Mouse (Mus musculus): ENCODE results near the gene Atxn7l1.
A peak's percentile ranks its signal among the peaks of the same experiment; 100 is the strongest.
"Not testable (repeated sequence)": the region's sequence is repeated elsewhere in the genome, so short reads cannot be mapped to it uniquely, and the experiment has no call there.

Gene Atxn7l1

DNA sequence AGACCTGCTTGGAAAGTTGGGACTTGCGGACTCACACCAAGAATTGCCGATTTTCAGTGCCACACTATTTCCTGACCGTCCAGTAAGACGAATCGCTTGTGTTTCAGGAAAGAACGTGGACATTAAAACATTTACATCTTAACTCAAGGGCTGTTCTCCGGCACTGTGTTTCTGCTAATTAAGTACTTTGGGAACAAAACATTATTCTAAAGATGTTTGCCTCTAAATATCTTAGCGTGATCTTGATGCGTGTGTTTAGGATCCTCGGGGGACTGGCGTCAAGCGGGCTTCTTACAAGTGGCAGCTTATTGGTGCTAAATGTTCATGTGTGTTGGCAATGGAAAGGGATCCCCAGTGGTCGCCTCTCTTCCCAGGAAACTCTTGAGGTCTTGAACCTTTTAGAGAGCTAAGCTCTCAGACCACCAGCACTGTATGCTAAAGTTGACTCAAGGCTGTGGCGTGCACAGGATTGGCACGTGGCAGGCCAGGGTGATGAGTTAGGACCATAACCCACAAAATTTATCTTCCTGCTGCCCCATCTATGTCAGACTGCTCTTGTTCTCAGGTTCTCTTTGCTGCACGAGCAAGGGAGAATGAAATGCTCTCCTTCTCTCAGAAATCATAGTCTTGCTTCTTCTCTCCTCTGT is 2.2 kb downstream of the Atxn7l1 start:
- DNase-seq (ENCODE audit: low read depth, low spot score) = no peak

DNA sequence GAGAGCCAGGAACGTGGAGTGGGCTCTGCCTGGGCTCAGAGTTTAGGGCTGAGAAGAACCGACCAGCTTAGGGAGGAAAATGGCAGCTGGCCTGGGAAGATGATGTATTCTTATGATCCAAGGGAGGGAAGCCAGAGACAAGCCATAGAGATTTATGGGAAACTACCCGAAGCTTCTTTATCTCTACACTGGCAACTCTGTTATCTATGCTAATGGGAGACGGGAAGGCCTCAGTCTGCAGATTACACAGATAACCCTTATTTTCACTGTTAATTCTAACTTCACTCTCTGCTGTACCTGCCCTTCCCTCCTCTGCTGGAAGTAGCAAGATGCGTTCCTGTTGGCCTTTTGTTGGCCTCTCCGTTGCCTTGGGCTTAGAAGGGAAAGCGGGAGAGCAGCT is 5.6 kb downstream of the Atxn7l1 start:
- DNase-seq (ENCODE audit: low read depth, low spot score) = no peak

DNA sequence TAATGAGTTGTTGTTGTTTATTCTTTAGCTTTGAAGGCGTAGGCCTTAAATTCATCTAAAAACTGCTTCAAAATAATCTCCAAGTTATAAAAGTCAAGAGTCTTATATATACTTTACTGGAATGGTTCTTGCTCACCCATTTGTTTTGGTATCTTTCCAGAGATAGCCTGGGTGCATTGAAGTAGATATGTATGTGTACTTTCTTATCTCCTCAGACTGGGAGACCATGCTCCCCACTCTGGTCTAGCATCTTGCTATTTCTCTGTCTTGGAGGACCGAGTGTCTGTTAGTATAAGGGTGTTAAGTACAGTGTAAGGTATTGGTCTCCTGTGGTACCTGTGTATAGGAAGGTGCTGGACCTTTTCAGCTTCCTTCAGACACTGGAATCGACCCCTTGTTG is 6.4 kb downstream of the Atxn7l1 start:
- DNase-seq (ENCODE audit: low read depth, low spot score) = no peak

DNA sequence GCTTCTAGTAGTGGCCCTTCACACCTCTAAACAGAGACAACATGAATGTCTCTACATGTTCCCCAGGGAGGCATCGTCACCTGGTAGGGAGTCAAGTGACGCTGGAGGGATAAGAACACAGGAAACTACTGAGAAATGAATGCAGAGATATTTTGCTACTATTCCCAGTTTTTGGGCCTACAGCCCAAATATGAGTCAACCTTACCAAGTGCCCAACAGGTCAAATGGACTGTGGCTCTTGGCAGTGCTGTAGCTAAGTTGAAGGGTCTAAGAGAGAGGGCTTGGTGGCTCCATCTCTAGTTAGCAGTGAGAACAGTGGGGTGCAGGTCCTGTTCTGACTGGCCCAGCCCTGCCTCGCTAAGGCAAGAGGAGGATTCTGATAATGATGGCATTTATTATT is 7.2 kb downstream of the Atxn7l1 start:
- no peak for DNase-seq (ENCODE audit: low read depth, low spot score)

DNA sequence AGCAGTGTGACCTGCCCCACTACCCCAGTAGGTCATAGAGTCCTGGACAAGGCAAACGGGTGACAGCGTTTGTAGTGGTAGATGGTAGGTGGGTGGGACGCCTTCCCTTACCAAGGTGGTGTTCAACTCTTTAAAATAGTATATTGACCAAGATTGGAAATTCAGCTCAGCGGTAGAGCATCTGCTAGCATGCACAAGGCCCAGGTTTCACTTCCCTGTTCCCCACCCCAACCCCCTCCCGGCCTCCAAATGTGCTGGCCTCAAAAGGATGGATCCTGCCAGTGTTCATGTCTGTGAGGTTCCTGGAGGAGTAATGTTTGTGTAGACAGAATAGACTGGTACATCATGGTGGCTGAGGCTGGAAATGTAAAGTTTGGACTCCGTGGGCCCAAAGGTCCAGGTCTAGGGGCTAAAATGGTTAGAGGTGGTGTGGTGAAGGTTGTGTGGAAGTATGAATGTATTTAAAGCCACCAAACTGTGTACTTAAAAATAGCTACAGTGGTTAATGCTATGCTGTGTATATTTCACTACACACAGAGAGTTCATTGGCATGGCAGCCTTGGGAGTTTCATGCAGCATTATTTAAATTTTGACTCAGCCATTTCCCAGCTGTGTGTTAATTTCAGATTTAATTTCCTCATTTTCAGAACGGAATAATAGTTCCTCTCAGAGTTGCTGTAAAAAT is 9.0 kb downstream of the Atxn7l1 start:
- no peak for DNase-seq (ENCODE audit: low read depth, low spot score)

DNA sequence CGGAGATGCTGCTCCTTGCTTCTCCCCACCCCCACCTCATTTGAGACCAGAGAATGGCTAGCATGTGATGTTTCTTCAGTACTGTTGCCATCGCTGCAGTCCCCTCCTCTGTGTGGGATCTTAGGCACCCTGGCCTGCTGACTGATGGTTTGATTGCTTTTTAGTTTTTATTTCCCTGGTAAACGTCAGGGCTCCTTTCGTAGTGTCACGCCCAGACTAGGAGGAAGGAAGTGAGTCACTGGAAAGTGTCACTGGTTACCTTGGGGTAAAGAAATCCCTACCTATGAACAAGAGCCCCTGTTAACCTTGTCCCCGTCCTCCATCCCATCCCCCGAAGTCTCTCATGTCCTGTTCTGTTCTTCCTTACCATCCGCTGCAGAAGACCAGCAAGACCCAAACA is 10.8 kb downstream of the Atxn7l1 start:
- no peak for DNase-seq (ENCODE audit: low read depth, low spot score)

DNA sequence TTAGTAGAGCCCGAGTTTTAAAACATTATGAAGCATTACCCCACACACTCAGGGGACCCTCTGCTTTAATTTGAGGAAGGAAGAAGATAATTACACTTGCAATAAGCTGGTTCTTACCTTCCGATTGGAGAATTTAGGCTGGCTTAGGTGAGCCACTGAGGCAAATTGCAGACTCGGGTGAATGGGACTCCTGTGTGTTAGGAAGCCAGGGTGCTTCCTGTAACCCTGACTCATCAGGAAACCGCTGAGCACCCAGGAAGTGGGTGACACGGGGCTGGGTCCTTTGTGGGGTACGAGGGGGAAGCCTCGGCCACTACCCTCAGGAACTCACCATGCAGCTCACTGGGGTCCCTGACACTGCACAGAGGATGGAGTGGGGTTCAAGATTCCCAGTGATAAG is 12.9 kb downstream of the Atxn7l1 start:
- DNase-seq (ENCODE audit: low read depth, low spot score) = no peak

DNA sequence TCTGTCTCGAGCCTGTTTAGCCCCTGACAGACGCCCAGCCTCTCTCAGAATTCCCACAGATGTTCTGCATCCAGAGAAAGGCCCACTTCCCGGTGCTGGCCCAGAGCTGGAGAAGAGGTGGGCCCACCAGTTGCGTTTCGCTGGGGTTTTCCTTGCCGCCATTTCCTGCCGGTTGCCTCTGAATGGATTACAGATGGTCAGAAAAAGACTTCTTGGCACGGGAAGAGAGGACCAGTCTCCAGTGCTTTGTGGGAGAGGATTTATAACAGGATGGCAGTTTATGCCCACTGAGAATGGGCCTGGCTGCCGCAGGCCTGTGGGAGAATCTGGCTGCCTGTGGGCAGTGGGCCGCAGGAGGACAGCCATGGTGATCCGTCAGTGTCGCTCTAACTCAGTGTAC is 15.0 kb downstream of the Atxn7l1 start:
- no peak for DNase-seq (ENCODE audit: low read depth, low spot score)

DNA sequence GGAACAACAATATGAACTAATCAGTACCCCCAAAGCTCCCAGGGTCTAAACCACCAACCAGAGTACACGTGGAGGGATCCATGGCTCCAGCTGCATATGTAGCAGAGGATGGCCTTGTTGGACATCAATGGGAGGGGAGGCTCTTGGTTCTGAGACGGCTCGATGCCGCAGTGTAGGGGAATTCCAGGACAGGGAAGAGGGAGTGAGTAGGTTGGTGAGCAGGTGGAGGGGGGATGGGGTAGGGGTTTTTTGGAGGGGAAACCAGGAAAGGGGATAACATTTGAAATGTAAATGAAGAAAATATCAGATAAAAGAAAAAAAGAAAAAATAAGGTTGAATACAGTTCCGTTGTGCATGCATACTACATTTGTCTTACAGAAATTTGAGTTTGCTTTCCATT is 16.5 kb downstream of the Atxn7l1 start:
- not testable (repeated sequence) for DNase-seq (ENCODE audit: low read depth, low spot score)

DNA sequence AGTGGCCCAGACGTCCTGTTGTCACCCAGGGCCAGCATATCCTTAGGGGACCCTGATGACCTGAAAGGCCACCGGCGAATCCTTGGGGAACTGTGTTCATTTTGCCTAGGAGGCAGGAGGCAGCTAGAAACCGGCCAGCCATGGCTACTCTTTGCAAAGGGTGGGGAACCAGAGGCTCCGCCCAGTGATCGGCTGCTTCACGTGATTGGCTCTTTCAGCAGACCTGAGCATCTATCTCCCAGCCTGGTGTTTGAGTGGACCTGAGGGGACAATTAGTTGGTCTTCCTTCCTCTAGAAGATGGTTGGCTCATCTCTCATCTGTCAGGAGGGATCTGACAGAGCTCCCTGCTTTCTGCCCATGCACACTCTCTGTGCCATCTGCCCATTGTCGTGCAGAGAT is 19.2 kb downstream of the Atxn7l1 start:
- no peak for DNase-seq (ENCODE audit: low read depth, low spot score)

DNA sequence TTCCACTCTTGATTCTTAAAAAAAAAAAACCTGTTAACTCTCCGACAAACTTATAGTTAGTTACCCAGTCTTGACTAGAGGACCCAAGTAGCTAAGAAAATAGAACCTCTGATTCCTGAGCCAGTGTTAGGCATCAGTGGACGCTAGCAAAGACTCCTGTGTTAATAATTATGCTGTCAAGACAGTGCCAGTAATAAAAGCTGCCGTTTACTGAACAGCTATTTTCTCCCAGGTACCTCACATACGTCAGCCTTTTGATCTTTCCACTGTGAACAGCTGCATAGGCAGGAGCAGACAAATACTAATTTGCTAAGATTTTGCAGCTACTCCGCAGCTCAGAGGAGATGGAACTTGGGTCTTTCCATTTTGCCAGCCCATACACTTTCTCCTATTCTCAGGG is 20.1 kb downstream of the Atxn7l1 start:
- DNase-seq (ENCODE audit: low read depth, low spot score) = no peak

DNA sequence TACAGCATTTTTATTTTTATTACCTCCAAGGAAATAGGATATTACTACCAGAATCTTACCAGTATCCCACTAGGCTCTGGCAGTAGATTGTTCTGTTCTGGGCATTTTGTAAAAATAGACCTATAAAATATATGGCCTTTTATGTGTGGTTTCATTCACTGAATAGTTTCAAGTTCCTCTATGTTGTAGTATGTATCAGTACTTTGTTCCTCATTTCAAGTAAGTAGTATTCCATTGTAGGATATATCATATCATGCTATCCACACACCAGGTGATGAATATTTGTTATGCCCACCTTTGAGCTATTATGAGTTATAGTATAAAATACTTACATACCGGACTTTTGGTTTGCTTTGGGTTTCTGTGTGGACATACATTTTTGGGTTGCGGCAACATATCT is 21.0 kb downstream of the Atxn7l1 start:
- no peak for DNase-seq (ENCODE audit: low read depth, low spot score)

DNA sequence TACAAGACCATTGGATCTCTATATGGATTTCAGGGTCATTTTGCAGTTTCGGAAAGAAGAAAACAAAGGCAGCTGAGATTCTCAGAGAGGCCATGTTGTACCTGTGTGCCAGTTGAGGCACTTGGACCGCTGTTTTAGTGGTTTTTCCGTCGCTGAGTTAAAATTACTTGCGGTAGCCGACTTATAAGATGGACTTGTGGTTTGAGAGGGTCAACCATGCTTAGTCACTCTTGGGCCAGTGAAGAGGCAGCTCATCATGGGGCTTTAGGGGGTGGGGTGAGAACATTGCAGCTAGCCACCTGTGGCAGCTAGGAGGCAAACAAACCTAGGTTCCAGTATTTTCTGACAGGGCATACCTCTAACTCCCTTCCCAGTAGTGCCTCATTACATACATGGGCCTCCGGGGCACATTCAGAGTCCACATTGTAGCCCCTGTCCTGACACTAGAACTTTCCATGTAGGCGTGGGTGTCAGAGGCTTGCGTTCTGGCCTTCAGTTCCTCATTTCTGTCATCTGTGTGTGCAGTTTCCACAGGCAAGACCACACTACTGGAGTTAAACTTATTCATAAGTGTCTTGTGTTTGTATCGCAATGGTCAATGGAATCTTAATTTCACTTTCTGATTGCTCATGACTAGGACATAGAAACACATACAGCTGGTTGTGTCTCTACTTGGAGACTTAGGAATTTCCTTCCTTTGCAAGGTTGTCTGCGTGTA is 22.4 kb downstream of the Atxn7l1 start:
- DNase-seq (ENCODE audit: low read depth, low spot score) = no peak

DNA sequence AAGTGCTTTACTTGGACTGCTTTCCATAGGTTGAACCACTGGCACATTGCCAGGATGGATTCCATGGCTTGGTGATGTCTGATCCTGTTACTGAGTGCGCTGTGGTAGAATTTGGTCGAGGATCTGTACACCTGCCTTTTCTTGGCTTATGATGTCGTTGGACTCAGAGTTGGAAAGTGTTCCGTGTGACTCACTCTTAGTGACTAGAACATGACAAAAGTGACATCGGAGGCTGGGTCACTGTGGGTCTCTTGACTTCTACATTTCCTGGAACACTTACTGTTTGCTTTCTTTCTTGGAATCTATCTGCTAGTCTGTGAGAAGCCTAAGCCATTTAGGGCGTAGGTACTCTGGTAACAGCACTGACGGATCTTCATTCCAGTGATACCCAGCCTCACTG is 23.3 kb downstream of the Atxn7l1 start:
- DNase-seq (ENCODE audit: low read depth, low spot score) = no peak

DNA sequence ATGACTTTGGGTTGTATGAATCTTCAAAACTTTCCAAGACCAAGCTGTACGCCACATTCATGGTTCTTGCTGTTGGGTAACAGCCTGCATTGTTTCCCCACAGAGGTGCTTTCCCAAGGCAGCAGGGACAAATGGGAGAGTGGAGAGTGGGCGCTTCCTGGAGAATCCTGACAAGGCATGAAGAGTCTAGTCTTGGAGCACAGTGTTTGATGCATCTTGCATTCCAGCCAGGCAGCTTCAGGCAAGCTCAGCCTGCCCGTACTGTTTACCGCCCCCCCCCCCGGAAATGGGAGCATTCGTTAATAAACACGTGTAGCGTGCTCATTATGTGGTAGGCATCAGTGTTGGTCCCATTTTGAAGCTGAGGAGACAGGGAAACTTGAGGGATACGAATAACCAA is 25.4 kb downstream of the Atxn7l1 start:
- DNase-seq (ENCODE audit: low read depth, low spot score) = no peak

DNA sequence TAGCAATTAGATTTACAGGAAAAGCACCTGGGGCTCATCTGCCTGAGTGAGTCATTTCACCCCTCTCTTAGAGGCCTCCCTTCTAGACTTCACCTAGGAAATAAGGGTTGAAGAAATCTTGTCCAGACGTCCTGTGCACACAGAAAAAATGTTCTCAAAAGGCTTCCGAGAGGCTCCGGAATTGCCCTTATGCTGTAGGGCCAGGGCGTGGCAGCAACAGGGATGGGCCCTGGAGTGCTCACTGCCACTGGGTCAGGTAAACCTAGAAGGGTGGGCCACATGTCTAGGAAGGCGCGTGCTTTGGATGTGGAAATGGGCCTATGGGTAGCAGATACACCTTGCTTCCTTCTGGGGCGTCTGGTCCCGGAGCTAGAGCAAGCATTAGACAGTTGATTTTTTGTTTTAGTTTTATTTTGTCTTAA is 26.2 kb downstream of the Atxn7l1 start:
- no peak for DNase-seq (ENCODE audit: low read depth, low spot score)

DNA sequence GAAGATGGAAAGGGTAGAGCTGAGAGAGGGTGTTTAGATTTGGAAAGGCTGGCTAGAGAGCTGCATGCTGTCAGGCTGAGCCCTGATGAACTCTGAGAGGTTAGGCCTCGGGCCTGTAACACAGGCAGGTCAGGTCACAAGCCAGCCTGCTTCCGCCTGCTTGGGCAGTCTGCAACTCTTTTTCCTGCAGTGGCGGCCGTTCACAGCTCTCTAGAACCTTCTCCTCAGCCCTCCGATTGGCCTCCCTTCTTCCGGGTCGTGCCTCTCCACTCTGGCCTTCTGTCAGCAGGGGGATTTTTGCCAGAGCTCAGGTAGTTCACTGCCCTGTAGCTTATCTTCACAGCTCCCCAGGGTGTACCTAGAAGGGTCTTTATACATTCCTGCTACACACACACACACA is 26.7 kb downstream of the Atxn7l1 start:
- no peak for DNase-seq (ENCODE audit: low read depth, low spot score)

DNA sequence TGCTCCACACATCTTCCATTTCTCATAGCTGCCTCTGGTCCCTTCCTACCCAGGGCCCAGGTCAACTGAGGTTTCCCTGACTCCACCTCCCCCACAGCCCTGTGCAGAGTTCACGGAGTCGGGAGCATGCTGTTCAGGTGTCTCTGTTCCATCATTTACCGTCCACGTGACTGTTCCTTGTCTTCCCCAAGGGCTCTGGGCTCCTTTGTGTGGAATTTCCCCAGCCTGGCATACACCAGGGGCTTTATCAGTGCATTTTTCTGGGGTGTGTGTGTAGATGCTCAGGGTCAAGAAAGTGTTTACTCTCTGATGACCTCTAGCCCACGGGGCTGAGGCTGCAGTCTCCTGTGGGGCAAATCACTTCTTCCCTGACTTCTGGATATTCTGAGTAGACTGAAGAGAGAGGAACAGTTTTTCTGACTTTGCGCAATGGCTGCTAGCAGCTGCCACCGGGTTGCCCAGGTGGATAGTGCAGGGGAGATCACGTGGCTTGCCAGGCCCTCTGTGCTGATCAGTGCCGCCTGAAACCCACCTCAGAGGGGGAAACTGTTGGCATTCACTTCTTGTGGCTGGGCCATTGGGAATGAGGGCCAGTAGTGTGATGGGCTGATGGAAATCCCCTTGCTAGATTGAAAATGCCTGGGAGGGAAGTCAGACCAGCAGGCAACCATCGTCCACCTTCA is 27.3 kb downstream of the Atxn7l1 start:
- DNase-seq (ENCODE audit: low read depth, low spot score) = no peak

DNA sequence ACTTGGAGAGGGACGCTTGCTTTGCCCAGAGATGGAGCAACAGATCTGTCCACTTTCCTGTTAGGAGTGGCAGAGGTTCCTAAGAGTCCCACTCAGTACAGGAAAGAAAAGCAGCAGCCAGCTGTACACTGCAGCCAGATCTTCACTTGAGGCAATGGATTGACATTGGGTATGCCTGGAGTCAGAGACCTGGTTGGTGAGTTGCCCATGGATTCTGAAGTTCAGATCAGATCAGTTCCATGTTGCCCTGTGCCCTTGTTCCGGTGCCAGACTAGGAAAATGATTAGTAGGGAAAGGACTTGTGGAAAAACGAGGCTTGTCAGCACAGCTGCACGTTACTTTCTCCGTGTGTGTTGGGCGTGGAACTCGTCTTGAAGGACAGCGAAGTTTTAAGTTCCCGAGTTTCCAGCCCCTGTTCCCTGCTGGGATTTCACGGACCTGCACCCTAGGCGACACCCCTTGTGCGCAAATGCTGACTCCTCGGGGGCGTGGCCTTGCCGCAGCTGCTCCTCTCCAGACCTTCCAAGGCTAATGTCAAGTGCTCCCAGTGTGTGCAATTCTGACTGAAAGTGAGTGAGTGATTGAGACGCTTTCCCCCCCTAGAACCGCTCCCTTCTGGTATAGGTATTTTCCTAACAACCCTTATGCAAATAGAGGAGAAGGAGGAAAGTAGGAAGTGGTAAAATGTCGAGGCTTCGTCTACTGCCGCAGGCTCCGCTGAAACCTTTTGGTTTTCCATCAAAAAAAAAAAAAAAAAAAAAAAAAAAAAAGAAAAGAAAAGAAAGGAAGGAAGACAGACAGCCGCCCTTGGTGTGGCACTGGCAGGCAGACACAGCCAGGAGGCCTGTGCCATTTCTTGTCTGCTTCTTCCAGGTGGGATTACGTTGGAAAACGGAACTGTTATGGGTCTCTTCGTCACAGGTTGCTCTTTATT is 28.4 kb downstream of the Atxn7l1 start:
- peak; percentile 87 for DNase-seq (ENCODE audit: low read depth, low spot score)

DNA sequence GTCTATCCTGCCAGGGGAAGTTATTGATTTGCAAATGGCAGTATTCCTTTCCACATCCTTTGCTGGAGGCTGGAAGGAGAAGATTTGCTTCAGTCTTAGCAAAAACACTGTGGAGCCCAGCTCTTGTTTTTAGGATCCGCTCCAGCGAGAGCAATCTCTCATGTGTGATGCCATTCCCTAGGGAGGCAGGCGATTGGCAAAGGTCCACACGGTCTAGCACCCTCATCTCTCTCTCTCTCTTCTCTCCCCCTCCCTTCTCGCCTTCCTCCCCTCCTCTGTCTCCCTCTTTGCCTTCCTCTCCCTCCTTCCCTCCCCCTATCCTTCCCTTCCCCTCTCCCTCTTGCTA is 29.0 kb downstream of the Atxn7l1 start:
- DNase-seq (ENCODE audit: low read depth, low spot score) = no peak

DNA sequence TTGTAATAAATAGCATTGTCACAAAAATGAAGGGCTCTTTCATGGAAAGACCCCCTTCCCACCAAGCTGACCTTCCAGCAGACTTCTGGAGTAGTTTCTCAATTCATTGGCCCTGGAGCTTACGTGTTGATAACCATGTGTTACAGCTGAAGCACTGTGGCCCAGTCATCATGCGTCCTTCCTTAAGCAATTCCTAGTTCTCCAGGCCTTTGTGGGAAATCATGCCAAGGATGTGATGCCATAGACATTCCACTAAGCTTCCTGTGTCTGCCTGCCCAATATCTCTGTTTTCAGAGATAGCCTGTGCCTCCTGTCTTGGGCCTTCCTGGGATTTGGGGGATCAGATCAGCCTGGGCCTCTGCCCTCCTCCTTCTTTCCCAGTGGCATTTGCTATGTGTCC is 32.9 kb downstream of the Atxn7l1 start:
- no peak for DNase-seq (ENCODE audit: low read depth, low spot score)

DNA sequence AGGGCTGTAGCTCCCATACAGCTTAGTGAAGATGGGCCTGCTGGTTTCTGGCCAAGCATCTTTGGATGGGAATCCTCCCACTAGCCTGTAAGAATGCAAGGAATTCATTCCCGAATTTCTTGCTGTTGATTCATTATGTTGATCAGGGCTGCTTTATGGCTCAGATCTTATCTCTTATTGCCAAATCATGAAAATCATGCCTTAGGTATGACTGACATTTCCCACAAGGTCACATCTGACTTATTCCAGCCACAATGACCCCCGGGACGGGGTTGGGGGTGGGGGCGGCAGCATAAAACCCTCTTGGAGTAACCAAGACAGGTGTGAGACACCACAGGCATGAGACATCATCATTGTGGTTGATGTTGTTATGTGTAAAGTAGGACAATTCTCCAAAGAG is 34.4 kb downstream of the Atxn7l1 start:
- DNase-seq (ENCODE audit: low read depth, low spot score) = no peak
